Mouse (Mus musculus) midbrain, embryonic 16.5 days (tissue): ENCODE measurements around the gene Gm45902. TPM values are rescaled to one million over a fixed set of nuclear protein-coding genes. Genes with fewer than 3 reads are reported as not detected.

Source experiments
- polyA plus RNA-seq: library from polyadenylated mRNA; unstranded; fragments of >200 nt; fragmentation: Nextera tagmentation; extraction: Ambion mirVana; gene quantifications from 2 replicates; pipeline ENCODE4 v1.2.1, GENCODE M21; 2015

The Gm45902 gene
- polyA plus RNA-seq, 1 experiment from 2014 or later, result 8.1 TPM

Other genes with a start within 250 kb of the Gm45902 start
- gene Nmt2, start 228.6 kb downstream of the Gm45902 start, polyA plus RNA-seq, result 121 and 122 TPM in 2 replicates
- gene Rpp38, start 180.1 kb downstream of the Gm45902 start, polyA plus RNA-seq, result 10.8 and 11.8 TPM in 2 replicates
- gene Acbd7, start 176.6 kb downstream of the Gm45902 start, polyA plus RNA-seq, result 4.3 and 7.3 TPM in 2 replicates
- gene Olah, start 115.6 kb downstream of the Gm45902 start, polyA plus RNA-seq, result 0.13 and 0.14 TPM in 2 replicates
- 8.8 and 9.4 TPM in 2 replicates for gene Meig1, start 90.1 kb downstream of the Gm45902 start, polyA plus RNA-seq
- gene Dclre1c, start 88.7 kb downstream of the Gm45902 start, polyA plus RNA-seq, result 6.6 and 9.7 TPM in 2 replicates
- gene Suv39h2, start 37.8 kb downstream of the Gm45902 start, polyA plus RNA-seq, result 6.0 and 6.5 TPM in 2 replicates
- 63.4 and 66.0 TPM in 2 replicates for gene Hspa14, start within 50 bp of the Gm45902 start, polyA plus RNA-seq
- 0.23 and 0.37 TPM in 2 replicates for gene Cdnf, start 240 bp upstream of the Gm45902 start, polyA plus RNA-seq
- 27.9 and 32.1 TPM in 2 replicates for gene Fam107b, start 57.7 kb upstream of the Gm45902 start, polyA plus RNA-seq